Mouse (Mus musculus) cerebellum, adult 8-10 months (tissue): ENCODE measurements around the gene Rps6ka5.

Experiments used
- DNase-seq: peaks from one replicate; pipeline ENCODE4 v3.0.0; 2022

Rps6ka5 gene

DNA sequence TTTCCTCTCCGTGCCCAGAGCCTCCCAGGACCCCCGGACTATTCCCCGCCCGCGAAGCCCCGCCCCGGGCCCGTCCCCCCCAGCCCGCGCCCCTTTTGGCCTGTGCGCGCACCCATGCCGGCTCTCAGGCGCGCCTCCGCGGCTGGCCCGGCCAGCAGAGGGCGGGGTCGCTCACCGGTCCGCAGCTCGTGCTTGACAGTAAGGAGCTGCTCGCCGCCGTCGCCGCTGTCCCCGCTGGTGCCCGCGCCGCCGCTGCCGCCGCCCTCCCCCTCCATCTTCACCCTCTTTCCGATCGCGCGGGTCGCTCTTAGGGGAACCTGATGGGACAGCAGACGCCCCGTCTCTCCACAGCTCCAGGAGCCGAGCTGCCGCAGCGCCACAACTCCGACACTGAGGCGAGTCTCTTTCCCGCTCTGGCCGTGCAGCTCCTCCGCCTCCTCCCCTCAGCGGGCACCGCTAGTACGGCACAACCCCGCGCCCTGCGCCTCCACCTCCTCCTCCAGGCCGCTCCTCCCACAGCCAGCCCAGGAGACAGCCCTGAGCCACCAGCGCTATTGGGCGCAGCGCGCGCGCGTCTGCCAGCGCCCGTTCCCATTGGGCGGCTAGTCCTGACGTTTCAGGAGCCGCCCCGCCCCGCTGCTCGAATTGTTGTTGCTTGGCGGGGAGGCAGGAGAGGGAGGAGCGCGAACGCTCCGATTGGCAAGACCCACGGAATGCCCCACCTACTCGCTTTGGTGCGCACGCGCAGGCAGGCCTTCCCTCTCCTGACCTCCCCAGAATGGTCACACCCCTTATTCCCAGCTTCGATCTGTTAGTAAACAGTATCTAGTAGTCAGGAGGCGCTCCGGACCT is 2.0 kb downstream of the Rps6ka5 start:
- DNase-seq = peak; percentile 99

DNA sequence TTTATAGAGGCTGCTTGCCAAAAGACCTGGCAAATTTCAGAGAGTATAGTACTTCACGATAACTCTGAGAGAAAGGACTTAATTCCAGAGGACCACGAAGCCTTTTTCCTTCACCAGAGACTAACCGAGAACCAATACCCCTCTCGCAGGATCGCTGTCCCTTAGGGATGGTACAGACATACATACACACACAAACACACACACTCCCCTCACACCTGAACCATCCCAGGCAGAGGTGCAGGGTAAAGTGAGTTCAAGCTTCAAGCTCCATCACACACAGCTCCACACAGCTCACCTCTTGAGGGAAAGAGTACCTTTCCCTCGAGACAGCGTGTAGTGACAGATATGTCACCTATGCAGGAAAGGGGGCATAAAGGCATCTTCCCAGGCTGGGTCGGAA is 2.6 kb downstream of the Rps6ka5 start:
- DNase-seq = no peak

DNA sequence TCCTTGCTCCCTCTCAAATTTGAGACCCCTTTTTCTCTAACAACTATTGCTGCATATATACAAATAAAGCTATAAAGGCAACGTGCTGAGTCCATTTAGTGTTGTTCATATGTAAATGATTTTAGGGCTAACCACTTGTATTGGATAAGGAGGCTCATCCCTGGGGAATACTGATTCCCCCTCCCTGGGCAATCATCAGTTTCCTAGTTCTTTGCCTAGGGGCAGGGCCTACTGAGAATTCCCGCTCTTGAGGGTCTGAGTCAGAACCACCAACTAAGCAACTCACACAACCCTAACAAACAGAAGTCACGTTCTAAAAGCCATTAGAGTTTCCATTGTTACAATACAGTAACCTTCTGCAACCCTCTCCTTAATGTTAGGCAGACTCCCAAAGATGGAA is 6.0 kb downstream of the Rps6ka5 start:
- no peak for DNase-seq

DNA sequence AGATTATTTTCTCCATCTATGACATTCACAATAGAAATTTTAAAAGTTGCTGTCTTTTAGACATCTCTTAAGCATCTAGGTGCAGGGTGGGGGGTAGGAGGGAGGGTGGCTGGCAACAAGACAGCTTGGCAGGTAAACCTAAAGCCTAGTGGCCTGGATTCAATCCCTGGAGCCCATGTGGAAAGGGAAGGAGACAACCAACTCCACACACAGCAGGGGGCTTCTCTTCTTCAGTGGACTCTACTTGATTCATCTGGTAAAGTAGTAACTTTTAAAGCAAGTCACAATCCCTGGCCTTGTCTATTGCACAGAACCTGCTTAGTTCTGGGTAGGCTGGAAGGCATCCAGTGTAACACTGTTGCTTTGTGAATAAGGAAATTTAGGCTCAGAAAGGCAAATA is 9.3 kb downstream of the Rps6ka5 start:
- peak; percentile 55 for DNase-seq

DNA sequence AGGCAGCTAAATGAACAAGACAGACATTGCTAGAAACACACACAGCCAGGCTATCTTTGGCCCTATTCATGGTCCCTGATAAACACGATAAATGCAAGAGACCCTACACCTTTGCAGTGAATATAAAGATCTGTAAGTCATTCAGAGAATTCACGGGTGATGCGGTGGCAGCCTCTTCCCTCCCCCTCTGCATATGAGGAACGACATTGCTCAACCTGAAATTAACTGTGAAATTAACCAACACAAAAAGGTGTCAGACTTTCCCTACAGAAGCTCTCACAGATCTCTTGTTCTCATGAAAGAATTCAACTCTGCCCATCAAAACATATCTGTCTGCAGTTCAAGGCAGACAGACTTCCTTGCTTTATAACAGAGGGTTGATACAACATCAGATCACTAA is 9.8 kb downstream of the Rps6ka5 start:
- DNase-seq = no peak

DNA sequence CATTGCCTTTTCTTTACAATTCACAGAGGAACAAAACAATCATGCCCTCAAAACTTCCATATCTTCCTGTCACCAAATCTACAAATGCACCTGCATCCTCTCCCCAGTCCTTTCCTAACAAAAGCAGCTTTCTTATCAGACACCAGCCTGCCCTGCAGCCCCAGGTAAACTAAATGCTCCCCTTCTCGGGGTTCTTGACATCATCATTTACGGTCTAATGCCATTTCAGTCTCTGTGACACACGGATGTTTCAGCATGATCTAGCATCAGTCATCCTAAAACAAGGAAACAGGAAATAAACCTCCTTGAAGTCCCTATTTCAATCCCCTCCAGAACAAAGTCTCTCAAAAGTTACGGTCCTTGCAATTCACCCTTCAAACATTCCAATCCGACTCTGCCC is 15.0 kb downstream of the Rps6ka5 start:
- DNase-seq = no peak

DNA sequence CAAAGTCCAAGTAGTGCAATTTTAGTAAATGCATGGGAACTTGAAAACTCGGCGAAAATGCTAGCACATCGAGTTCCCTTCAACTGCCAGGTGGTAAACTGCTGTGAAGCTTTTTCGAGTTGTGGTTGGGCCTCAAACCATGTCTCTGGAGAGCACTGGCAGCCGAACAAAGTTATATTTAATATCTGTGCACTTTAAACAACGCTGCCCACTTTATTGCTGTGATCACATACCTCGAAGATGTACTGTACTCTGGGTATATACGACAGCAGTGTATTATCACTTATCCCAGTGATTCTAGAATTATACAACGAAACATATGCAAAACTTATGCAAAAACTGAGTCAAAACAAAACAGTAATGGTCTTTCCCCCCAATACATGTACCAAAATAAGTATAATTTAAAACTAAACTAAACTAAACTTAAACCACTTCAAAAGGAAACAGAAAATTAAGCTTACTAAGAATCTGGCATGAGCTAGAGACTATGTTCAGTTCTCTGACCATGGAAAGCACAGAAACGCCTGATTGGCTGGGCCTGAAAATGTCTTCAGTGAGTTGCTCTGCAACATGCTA is 15.6 kb downstream of the Rps6ka5 start:
- DNase-seq = no peak

DNA sequence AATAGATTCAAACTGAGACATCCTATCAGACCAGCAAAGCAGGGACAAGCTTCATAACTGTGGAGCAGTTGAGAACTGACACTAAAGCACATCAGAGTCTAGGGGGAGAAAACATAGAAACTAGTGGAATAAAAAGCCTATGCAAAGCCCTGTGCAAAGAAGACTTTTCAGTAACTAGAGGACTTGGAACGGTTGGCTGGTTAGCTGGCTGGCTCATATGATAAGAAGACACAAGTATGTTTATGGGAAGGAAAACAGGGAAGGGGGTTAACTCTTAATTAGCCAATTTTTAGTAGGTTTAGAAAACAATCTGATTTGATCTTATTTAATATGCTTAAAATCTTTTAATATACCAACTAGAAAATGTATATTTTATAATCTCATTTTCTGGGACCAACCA is 16.4 kb downstream of the Rps6ka5 start:
- no peak for DNase-seq

DNA sequence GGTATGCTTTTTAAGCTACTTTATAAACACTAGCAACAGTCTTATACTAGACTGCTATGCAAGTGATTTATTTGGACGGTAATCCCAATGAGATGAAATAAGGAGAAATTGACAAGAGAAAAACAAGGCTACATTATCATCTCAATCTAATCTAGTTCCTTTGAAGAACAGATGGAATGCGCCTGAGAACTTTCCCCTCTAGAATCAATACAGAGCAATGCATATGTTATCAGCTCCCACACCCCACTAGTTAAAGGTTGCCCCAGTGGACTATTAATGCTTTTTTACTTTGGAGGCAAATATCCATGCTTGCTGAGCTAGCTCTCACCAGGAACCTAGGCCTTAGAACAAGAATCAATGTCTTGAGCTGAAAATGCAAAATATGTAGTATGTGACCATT is 19.5 kb downstream of the Rps6ka5 start:
- DNase-seq = no peak

DNA sequence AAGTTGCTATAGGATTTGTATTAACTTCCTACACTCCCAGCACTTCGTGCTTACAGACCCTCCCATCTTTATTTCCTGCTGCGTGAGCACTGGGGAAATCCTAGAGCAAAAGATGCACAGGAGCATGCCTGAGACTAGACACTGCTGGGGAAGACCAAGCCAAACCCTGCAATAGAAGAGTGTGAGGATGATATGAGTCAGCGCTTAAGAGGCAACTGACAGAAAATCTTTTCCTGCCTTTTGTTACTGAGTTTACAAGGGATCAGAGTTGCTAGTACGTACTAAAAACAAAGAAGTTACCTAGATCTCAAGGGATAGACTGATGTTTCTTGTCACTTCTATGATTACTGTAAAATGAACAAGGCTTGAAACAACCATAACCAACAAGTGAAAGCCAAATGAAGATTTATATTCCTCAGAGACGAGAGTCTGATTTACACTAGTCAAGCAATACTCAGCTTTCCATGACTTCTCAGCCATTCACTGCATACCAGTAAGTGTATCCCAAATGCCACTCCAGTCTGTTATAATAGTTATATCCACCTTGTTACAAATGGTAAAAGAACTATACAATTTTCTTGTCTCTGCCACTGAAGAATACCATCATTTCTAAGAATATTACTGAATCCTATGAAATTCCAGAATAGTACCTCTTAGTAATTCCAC is 21.6 kb downstream of the Rps6ka5 start:
- DNase-seq = no peak

DNA sequence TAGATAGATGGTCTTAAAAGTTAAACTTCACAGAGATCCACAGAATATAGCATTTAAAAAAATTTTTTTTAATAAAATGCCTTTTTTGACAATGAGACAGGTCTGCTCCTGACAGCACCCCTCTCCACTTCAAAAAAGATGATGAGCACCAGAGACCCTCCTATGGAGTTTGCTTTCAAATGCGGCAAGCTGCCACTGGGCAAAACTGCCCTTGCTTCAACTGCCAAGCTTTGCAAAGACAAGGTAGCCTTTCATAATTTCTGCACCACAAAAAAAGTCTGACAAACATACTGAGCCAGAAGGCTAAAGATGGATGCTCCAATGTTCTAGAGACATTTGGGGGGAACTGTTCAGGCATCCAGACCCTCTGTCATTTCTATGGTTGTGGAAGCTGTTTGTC is 28.8 kb downstream of the Rps6ka5 start:
- DNase-seq = no peak

GRCm38 (mm10) chr12:100696621-100697020 is 30.2 kb downstream of the Rps6ka5 start:
- peak; percentile 70 for DNase-seq

- no peak for DNase-seq
These were observed 31.5 kb downstream of the Rps6ka5 start for GRCm38 (mm10) chr12:100695252-100695651.

GRCm38 (mm10) chr12:100692208-100692607 is 34.6 kb downstream of the Rps6ka5 start:
- no peak for DNase-seq

DNA sequence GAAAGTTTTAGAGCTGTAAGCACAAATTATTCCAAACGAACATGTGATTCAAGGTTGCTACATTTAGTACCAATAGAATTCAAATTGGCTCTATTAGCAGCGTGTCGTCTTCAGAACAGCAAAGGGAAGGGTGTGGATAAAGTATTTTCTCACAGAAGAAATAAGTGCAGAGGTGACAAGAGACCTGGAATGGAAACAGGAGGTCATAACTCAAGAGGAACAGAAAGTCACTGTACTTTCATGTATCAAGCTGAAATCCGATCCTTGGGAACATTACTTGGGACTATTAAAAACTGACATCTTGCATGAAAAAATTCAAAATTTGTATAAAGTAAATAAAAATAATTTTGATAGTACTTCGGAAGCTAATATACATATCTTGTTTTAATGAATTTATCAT is 36.3 kb downstream of the Rps6ka5 start:
- DNase-seq = no peak

DNA sequence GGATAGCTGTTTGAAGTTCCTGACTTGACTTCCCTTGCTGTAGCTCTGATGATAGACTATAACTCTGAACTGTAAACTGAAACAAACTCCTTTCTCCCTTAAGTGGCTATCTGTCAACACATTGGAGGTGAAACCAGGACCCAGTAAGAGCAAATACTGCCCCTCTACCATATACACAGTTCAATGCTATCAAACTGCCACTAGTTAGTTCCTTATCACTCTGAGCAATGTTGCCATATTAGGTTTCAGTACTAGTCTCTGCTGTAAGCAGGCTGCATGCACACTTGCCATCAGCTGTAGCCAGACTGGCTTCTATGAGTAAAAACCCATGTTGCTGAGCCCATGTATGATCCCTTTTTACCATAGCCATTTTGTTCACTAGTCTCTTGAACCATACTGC is 38.6 kb downstream of the Rps6ka5 start:
- DNase-seq = no peak

DNA sequence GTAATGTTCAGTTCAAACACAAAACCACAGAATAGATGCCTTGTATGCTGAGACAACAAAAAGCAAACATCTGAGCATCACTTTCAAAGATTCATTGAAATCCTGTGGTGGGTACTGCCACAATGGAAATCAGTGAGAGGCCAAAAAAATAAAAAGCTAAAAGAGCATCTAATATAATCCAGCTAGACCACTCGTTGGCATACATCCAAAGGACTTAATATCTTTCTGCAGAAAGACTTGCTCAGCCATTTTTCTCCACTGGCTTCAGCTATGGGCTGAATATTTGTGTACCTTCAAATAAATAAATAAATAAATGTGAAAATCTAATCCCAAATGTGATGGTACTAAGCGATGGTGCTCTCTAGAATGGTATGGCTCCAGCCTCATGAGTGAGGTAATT is 39.8 kb downstream of the Rps6ka5 start:
- DNase-seq = no peak

DNA sequence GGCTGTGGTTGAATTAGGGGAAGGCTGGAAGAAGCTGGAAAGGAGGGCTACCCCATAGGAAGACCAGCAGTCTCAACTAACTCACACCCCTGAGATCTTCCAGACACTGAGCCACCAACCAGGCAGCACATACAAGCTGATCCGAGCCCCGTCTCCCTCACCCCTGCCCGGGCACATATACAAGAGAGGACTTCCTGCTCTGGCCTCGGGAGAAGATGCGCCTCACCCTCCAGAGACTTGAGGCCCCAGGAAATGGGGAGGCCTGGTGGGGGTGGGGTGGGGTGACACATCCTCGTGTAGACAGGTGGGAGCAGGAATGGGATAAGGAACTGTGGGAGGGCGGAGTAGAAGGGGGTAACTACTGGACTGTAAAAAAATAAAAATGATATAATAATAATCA is 45.0 kb downstream of the Rps6ka5 start:
- no peak for DNase-seq

GRCm38 (mm10) chr12:100681241-100681640 is 45.5 kb downstream of the Rps6ka5 start:
- no peak for DNase-seq

DNA sequence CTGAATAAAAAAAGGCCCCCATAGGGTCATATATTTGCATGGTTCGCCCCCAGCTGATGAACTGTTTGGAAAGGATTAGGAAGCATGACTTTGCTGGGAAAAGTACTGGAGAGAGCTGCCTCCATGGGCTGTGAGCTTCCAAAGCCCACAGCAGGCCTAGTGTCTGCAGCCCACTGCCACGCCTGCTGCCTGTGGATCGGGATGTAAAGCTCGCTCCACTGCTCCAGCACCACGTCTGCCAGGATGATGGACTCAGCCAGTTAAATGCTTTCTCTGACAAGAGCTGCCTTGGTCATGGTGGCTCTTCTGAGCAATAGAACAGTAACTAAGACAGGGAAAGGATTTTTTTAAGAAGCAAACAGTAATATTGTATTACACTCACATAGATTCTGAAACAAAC is 46.1 kb downstream of the Rps6ka5 start:
- no peak for DNase-seq

GRCm38 (mm10) chr12:100670647-100671199 is 56.1 kb downstream of the Rps6ka5 start:
- DNase-seq = no peak

- no peak for DNase-seq
These were observed 61.5 kb downstream of the Rps6ka5 start for GRCm38 (mm10) chr12:100665294-100665693.

GRCm38 (mm10) chr12:100660076-100660475 is 66.7 kb downstream of the Rps6ka5 start:
- DNase-seq = no peak

DNA sequence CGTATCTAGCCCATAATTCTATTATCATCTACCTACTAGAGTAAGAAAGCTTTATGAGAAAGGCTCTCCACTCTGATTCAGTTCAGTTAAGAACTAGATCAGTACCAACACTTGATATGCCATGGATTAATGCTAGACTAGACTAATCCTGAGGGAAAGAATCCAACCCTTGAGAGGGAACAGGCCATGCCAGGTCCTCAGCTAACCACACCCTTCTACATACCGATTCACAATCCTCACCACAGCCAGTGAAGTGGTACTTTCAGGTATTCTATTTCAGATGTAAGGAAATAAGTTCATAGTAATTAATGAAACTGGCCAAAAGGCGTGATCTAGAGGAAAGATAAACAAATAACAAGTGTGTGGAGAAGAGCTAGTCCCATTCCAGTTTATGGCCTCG is 70.8 kb downstream of the Rps6ka5 start:
- DNase-seq = no peak
